36 mouse cellular contexts compared by ENCODE assay signal in genomic region chr9:57661552-57661951, GRCm38 (mm10). TPM values are rescaled to one million over a fixed set of nuclear protein-coding genes. Genes with fewer than 3 reads are reported as not detected.
DNase-seq lines count a peak whose midpoint lies in the region; ATAC-seq and TF ChIP-seq lines count a peak whose summit lies in the region.
"Had no signal": no experiment of that assay in that cellular context is flagged by ENCODE, and none has a peak within 500 bp of the region (broad histone marks: within the 10 kb centered on the region; RNA-seq: fewer than 3 reads in every experiment).

No protein-coding gene starts in this region.

- H3K9me3 ChIP-seq in lung, postnatal 0 days (ENCODE audit: low read length) = no peaks in the 10 kb centered on the region
- H3K9me3 ChIP-seq: G1E; heart, embryonic 10.5 days; heart, embryonic 13.5 days had no signal

- H3K27ac ChIP-seq in lung, postnatal 0 days (ENCODE audit: low read length) = no peak overlapping the region
- H3K27ac ChIP-seq: gastrocnemius, adult 2 months; heart, adult 2 months; heart, embryonic 10.5 days; heart, embryonic 13.5 days; hindbrain, embryonic 14.5 days; hindbrain, postnatal 0 days had no signal

- peak; percentile 29 to 30 for DNase-seq in cerebellum, postnatal 10 days
- no peak for DNase-seq in cerebellum, adult 9-11 months
- peak; percentile 82 for DNase-seq in heart, adult 11 months
- no peak for DNase-seq in heart, adult 18-20 months
- peak; percentile 4 for DNase-seq in lung, postnatal 0 days (ENCODE audit: low spot score)
- no peak for DNase-seq in lung, postnatal 36 days
- DNase-seq in 416B (ENCODE audit: low read depth) = peak; percentile 47
- DNase-seq in Muller cell, postnatal 12 days (ENCODE audit: inconsistent ontology term) = no peak
- DNase-seq: adrenal gland, postnatal 10 days; adrenal gland, postnatal 36 days; B cell, adult 2 months; cerebellum, adult 11 months; cerebellum, adult 2 months; gastrocnemius, adult 2 months; gastrocnemius, postnatal 14 days; heart, adult 2 months; heart, postnatal 14 days; heart, postnatal 4 days had no signal

- TF ChIP-seq EP300 in lung, postnatal 0 days (IDR thresholded peaks at IDR 0.05) = no peak

- H3K9ac ChIP-seq in lung, postnatal 0 days (replicated peaks; ENCODE audit: low read depth) = no peak overlapping the region
- H3K9ac ChIP-seq: heart, embryonic 13.5 days; hindbrain, embryonic 14.5 days had no signal

- H3K4me1 ChIP-seq in lung, postnatal 0 days (ENCODE audit: insufficient read depth, low read depth, low read length) = no peaks in the 10 kb centered on the region
- H3K4me1 ChIP-seq: heart, embryonic 13.5 days had no signal

- ATAC-seq in lung, postnatal 0 days = no peak
- ATAC-seq: forebrain, embryonic 16.5 days; hindbrain, postnatal 0 days; inflammation-experienced regulatory T-cells, adult 6 months; intestine, embryonic 16.5 days; Patski had no signal

- H3K27me3 ChIP-seq in lung, postnatal 0 days (replicated peaks; ENCODE audit: insufficient read depth, low read length) = no peaks in the 10 kb centered on the region

- no peaks in the 10 kb centered on the region for H3K36me3 ChIP-seq in lung, postnatal 0 days (ENCODE audit: insufficient read depth, low read length)
- H3K36me3 ChIP-seq: G1E; heart, embryonic 10.5 days; heart, embryonic 13.5 days had no signal

- TF ChIP-seq CTCF in lung, postnatal 0 days (IDR thresholded peaks at IDR 0.05) = no peak

- WGBS in lung, postnatal 0 days = 42% methylated on average over 3 of the region's 3 CpGs

- H3K4me2 ChIP-seq in lung, postnatal 0 days (replicated peaks; ENCODE audit: low read depth, low read length) = no peak overlapping the region
- H3K4me2 ChIP-seq: heart, embryonic 13.5 days; hindbrain, embryonic 14.5 days had no signal

- no peak overlapping the region for H3K4me3 ChIP-seq in lung, postnatal 0 days (ENCODE audit: low read depth, low read length)
- H3K4me3 ChIP-seq: gastrocnemius, adult 2 months; heart, adult 2 months; heart, embryonic 10.5 days; heart, embryonic 13.5 days had no signal

RNA-seq across cellular contexts. Expression of gene Csk, which starts 8.1 kb away (rescaled TPM):
- total RNA-seq in heart, adult 18-20 months (2021) = 10 to 100 TPM; 23.7 to 30.6 TPM
- 25.6 and 27.3 TPM in 2 replicates for polyA plus RNA-seq in lung, postnatal 0 days (2015; fragmentation: Nextera tagmentation; extraction: Ambion mirVana)

RNA-seq across cellular contexts. Expression of gene Cyp1a2, which starts 22.0 kb away (rescaled TPM):
- not detected for total RNA-seq in heart, adult 18-20 months (2021)
- 0.07 TPM in 1 of 2 replicates, not detected in the other for polyA plus RNA-seq in lung, postnatal 0 days (2015; fragmentation: Nextera tagmentation; extraction: Ambion mirVana)
- total RNA-seq: CH12.LX; G1E; gastrocnemius, adult 2 months; gastrocnemius, postnatal 14 days; heart, adult 2 months; heart, postnatal 14 days; heart, postnatal 4 days; hindbrain, postnatal 0 days had no signal
- polyA plus RNA-seq: cerebellum, adult 2 months; embryonic facial prominence, embryonic 11.5 days; embryonic facial prominence, embryonic 14.5 days; forebrain, embryonic 11.5 days; forebrain, embryonic 16.5 days; frontal cortex, adult 2 months; G1E; heart, adult 2 months; heart, embryonic 10.5 days; heart, embryonic 13.5 days; hindbrain, embryonic 11.5 days; hindbrain, embryonic 14.5 days; hindbrain, postnatal 0 days; inflammation-experienced regulatory T-cells, adult 6 months; intestine, embryonic 16.5 days; Patski had no signal

RNA-seq across cellular contexts. Expression of gene Cyp1a1, which starts 26.2 kb away (rescaled TPM):
- under 1 TPM; 0.15 to 0.39 TPM for total RNA-seq in heart, adult 18-20 months (2021)
- 9.0 and 13.0 TPM in 2 replicates for polyA plus RNA-seq in lung, postnatal 0 days (2015; fragmentation: Nextera tagmentation; extraction: Ambion mirVana)
- total RNA-seq: G1E; gastrocnemius, postnatal 4 days; heart, postnatal 14 days; heart, postnatal 4 days had no signal
- polyA plus RNA-seq: embryonic facial prominence, embryonic 11.5 days; forebrain, embryonic 11.5 days; G1E; heart, embryonic 10.5 days; heart, embryonic 13.5 days; heart, embryonic 16.5 days; hindbrain, embryonic 11.5 days; intestine, embryonic 16.5 days; Patski had no signal

RNA-seq across cellular contexts. Expression of gene Lman1l, which starts 41.0 kb away (rescaled TPM):
- under 1 TPM; 0.15 to 0.23 TPM for total RNA-seq in heart, adult 18-20 months (2021)
- polyA plus RNA-seq in lung, postnatal 0 days (2015; fragmentation: Nextera tagmentation; extraction: Ambion mirVana) = not detected in 2 replicates
- total RNA-seq: adrenal gland, adult 18-20 months; adrenal gland, postnatal 10 days; adrenal gland, postnatal 36 days; CH12.LX; G1E; gastrocnemius, adult 2 months; gastrocnemius, postnatal 14 days; gastrocnemius, postnatal 4 days; heart, adult 2 months; heart, postnatal 14 days; heart, postnatal 4 days; hindbrain, postnatal 0 days had no signal
- polyA plus RNA-seq: cerebellum, adult 2 months; embryonic facial prominence, embryonic 11.5 days; embryonic facial prominence, embryonic 14.5 days; forebrain, embryonic 11.5 days; forebrain, embryonic 16.5 days; G1E; heart, embryonic 10.5 days; heart, embryonic 13.5 days; heart, embryonic 16.5 days; hindbrain, embryonic 11.5 days; hindbrain, embryonic 14.5 days; hindbrain, postnatal 0 days; intestine, embryonic 16.5 days had no signal

RNA-seq across cellular contexts. Expression of gene Edc3, which starts 46.8 kb away (rescaled TPM):
- 1 to 10 TPM; 4.7 to 6.6 TPM for total RNA-seq in heart, adult 18-20 months (2021)
- 23.3 and 25.3 TPM in 2 replicates for polyA plus RNA-seq in lung, postnatal 0 days (2015; fragmentation: Nextera tagmentation; extraction: Ambion mirVana)

Comparison
In these comparisons a context has a peak if more than half of its experiments do, and no peak if none do; other contexts are left out.
1. DNase-seq: peak in cerebellum, postnatal 10 days (2 of 2), heart, adult 11 months (single experiment), lung, postnatal 0 days (single experiment) and 416B (single experiment); none in cerebellum, adult 9-11 months (single experiment), heart, adult 18-20 months (0 of 2), lung, postnatal 36 days (single experiment) and Muller cell, postnatal 12 days (single experiment).